Mouse (Mus musculus): ENCODE results near the gene Snx18.

- TF ChIP-seq POLR2A (IDR thresholded peaks at IDR 0.05; ENCODE audit: low read depth, low read length) = no peak
- TF ChIP-seq CTCF (IDR thresholded peaks at IDR 0.05; ENCODE audit: extremely low read depth, insufficient read depth, insufficient read length, insufficient replicate concordance) = no peak
These were observed 67.3 kb downstream of the Snx18 start for GRCm38 (mm10) chr13:113550866-113551565.
